Mouse (Mus musculus): ENCODE measurements at regions not wholly inside any gene's neighbourhood (a gene's known extent, or its start where the extent isn't known, plus 50 kb on each side); places are given as distances from the start of the nearest gene placed in this dataset.

DNA sequence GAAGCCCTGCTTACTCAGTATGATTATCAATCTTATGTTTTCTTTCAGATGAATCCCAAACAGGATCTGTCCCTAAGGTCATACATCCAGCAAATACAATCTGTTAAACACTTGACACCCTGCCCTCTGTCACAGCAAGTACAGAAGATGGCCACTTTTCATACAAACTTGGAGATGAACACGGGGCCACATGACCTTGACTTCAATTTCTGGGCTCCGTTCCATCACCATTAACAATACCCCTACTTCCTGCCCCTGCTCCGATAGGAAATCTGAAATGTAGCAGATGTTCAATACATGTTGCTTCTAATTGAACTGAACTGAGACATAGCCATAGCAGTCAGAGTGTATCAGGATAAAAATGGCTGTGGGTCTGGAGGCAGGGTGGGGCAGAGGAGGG, 294.2 kb downstream of the Pdcd6ip start:
- H3K36me3 ChIP-seq (ENCODE audit: poor library complexity, severe bottlenecking): no peaks in the 10 kb centered on the region
- H3K27me3 ChIP-seq: no peaks in the 10 kb centered on the region
- ATAC-seq: no peak
- H3K4me1 ChIP-seq: peaks cover 17% of the 10 kb centered on the region
- no peak overlapping the region for H3K9ac ChIP-seq
- no peak overlapping the region for H3K27ac ChIP-seq
- no peak overlapping the region for H3K4me3 ChIP-seq
- WGBS: 78% methylated on average over 3 of the region's 3 CpGs
- no peaks in the 10 kb centered on the region for H3K9me3 ChIP-seq (replicated peaks)
- H3K4me2 ChIP-seq: no peak overlapping the region

DNA sequence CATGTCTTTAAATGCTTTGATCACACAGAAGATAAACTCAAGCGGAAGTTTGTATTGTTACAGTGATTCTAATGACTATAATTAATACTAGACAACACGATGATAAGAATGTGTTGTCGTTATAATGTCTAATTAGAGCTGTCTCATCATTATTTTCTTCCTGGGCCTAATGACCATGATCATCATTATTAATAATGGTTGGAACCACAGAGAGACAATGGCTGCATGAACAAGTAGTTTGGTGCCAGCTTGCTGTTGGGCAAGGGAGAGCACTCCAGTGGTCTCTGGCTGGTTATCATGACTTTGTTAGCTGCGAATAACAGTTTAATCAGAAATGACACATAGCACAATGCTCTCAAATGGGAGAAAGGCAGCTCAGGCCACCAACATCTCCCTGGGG, 296.4 kb downstream of the Pdcd6ip start:
- Histone ChIP-seq H3K4me3 (no peak overlapping the region), H3K4me1 (peaks cover 16% of the 10 kb centered on the region), H3K4me2 (no peak overlapping the region), H3K27me3 (no peaks in the 10 kb centered on the region), H3K27ac (no peak overlapping the region), H3K9me3 (replicated peaks) (no peaks in the 10 kb centered on the region), H3K36me3 (ENCODE audit: poor library complexity, severe bottlenecking) (no peaks in the 10 kb centered on the region), H3K9ac (no peak overlapping the region)
- WGBS: 46% methylated on average over 4 of the region's 4 CpGs
- no peak for ATAC-seq

DNA sequence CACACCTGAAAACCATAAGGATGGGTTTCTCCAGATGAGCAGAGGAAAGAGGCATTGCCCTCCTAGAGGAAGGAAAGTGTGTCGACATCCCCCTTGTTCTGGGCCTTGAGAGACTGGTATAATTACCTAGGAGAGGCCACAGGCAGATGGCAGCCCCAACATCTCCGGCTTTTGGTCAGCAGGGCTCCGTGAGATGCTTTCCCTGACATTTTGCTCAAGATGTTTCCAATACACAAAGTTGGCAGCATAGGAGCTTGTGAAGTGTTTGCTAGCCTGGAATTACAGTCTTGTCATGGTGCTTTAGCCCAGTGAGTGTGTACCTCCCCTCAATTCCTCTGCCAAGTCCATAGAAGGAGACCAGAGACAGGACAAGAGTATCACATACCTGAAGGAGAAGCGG, 299.5 kb downstream of the Pdcd6ip start:
- H3K4me1 ChIP-seq: no peaks in the 10 kb centered on the region
- ATAC-seq: no peak
- 85% methylated on average over 4 of the region's 4 CpGs for WGBS
- no peaks in the 10 kb centered on the region for H3K27me3 ChIP-seq
- H3K36me3 ChIP-seq (ENCODE audit: poor library complexity, severe bottlenecking): no peaks in the 10 kb centered on the region
- H3K9ac ChIP-seq: no peak overlapping the region
- H3K9me3 ChIP-seq (replicated peaks): no peaks in the 10 kb centered on the region
- H3K27ac ChIP-seq: no peak overlapping the region
- H3K4me2 ChIP-seq: no peak overlapping the region
- no peak overlapping the region for H3K4me3 ChIP-seq

DNA sequence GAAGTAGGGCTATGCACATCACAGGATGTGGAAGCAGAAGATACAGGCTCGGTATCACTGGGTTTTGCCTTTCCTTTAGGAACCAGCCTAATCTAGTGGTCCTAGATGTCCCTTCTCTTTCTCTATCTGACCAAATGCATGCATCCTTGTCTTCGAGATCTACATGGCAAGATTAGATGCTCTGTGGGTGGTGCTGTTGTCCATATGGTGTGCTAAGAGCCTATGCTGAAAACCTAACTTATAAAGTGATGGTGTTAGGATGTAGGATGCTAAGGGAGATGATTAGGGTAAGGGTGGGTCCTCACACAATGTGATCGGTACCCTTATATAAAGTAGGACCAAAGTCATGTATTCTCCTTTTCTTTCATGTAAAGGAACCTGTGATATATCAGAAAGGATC, 313.7 kb downstream of the Pdcd6ip start:
- H3K36me3 ChIP-seq (ENCODE audit: poor library complexity, severe bottlenecking): no peaks in the 10 kb centered on the region
- 0 out of 2 replicates have a peak, but pooled peaks cover 5% of the 10 kb centered on the region for H3K9me3 ChIP-seq (replicated peaks)
- H3K4me2 ChIP-seq: no peak overlapping the region
- no peak overlapping the region for H3K4me3 ChIP-seq
- no peak overlapping the region for H3K27ac ChIP-seq
- H3K4me1 ChIP-seq: no peaks in the 10 kb centered on the region
- H3K9ac ChIP-seq: no peak overlapping the region
- no peak for ATAC-seq
- no peaks in the 10 kb centered on the region for H3K27me3 ChIP-seq
- 85% methylated on average over 3 of the region's 3 CpGs for WGBS

DNA sequence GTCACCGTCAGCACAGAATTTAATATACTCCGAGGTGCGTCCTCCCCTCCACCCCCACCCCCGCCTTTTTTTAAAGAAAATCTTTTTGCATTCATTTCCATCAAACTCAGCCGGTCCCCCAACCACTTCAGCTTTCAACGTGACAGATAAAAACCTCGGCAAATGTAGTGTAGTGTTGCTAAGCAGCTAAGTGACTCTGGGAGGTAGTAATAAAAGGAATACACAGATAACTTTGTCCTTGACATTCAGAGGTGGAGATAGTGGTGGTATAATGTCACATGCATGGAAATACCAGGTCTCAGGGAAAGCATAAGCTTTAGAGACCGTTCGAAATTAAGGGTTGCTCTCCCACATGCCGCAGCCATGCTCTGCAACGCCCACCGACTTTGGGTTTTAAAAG, 320.7 kb downstream of the Pdcd6ip start:
- Histone ChIP-seq H3K4me3 (no peak overlapping the region), H3K9ac (no peak overlapping the region), H3K9me3 (replicated peaks) (no peaks in the 10 kb centered on the region), H3K36me3 (ENCODE audit: poor library complexity, severe bottlenecking) (no peaks in the 10 kb centered on the region), H3K27ac (no peak overlapping the region), H3K27me3 (no peaks in the 10 kb centered on the region), H3K4me1 (no peaks in the 10 kb centered on the region), H3K4me2 (no peak overlapping the region)
- WGBS: 74% methylated on average over 12 of the region's 12 CpGs
- ATAC-seq: no peak

DNA sequence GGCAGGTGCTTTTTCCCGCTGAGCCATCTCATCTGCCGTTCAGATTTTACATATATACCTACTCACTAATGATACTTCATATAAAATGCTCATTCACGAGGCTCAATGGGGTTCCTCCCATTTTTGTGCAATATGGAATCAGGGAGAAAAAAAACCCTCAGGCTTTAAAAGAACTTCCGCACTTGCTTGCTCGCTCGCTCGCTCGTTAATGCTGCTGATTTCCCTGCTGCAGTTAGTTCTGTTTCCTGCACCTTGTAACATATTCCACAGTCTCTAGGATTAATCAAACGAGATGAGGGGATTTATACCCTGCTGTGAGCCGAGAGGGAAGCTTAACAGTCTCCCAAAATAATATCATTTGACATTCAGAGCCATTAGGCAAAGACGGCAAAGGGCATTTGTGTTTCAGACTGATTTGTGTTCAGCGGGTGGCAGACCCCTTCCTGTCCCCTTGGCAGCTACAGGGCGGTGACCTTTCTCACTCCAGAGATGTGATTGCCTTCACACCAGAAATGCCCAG, 326.4 kb downstream of the Pdcd6ip start:
- Histone ChIP-seq H3K4me1 (peaks cover 11% of the 10 kb centered on the region), H3K9ac (peak overlapping the region; percentile 17; the same call in 1 of the 2 replicates), H3K4me2 (peak overlapping the region; percentile 43), H3K27ac (0 out of 2 replicates have a peak overlapping the region, but pooled peaks have one; percentile 16), H3K9me3 (replicated peaks) (no peaks in the 10 kb centered on the region), H3K36me3 (ENCODE audit: poor library complexity, severe bottlenecking) (no peaks in the 10 kb centered on the region), H3K4me3 (peak overlapping the region; percentile 7; the same call in 1 of the 2 replicates), H3K27me3 (no peaks in the 10 kb centered on the region)
- 10% methylated on average over 13 of the region's 13 CpGs for WGBS
- no peak for ATAC-seq

DNA sequence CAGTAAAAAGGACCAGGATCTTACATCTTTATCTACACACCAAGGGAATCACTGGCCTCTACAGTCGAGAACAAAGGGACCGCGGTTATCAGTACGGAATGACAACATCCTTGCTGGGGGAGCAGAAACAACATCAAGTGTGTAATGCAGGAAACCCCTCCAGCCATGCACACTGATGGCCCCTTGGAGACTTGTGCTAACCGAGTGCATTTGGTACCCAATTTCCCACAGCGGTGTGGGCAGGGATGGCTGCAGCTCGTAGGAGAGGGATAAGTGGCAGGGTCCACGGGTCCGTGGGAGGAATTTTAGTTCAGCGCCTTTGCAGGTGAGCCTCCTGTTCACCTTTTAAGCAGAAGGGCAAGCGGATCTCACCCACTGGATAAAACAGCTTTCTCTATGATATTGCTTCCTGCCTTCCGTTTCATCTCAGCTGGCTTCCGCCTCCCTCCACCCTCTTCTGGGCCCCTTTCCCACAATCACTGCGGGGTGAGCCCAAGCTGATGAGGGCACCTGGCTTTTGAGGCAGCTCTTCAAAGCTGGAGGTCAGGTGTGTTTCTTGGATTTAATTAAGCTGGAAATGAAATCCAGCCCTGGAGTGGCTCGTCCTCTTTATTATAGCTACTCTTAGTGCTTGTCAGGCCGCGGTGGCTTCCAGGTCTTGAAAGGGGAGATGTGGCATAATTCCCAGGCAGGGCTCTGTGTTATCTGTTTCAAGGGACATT, 327.5 kb downstream of the Pdcd6ip start:
- H3K9ac ChIP-seq: no peak overlapping the region
- H3K4me1 ChIP-seq: peaks cover 11% of the 10 kb centered on the region
- no peak overlapping the region for H3K4me2 ChIP-seq
- H3K27ac ChIP-seq: peak overlapping the region; percentile 3; the same call in 1 of the 2 replicates
- H3K27me3 ChIP-seq: no peaks in the 10 kb centered on the region
- ATAC-seq: peak; percentile 56
- no peaks in the 10 kb centered on the region for H3K9me3 ChIP-seq (replicated peaks)
- WGBS: 66% methylated on average over 17 of the region's 17 CpGs
- H3K4me3 ChIP-seq: no peak overlapping the region
- no peaks in the 10 kb centered on the region for H3K36me3 ChIP-seq (ENCODE audit: poor library complexity, severe bottlenecking)

DNA sequence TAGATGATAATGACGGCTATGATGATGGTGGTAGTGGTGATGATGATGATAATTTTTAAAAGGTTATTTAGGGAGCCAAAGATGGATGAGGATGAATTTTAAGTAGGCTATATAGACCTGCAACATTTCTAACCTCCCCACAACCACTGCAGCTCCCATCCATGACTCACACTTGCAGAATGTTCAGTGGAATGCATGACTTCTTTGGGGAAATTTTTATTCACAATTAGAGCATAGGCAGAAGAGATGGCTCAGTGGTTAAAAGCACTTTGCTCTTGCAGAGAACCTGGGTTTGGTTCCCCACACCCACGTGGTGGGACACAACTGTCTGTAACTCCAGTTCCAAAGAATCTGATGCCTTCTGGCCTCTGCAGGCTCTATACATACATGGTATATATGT, 329.5 kb downstream of the Pdcd6ip start:
- WGBS: 91% methylated on average over 2 of the region's 2 CpGs
- H3K9ac ChIP-seq: no peak overlapping the region
- H3K27ac ChIP-seq: no peak overlapping the region
- H3K4me3 ChIP-seq: no peak overlapping the region
- no peaks in the 10 kb centered on the region for H3K9me3 ChIP-seq (replicated peaks)
- no peaks in the 10 kb centered on the region for H3K36me3 ChIP-seq (ENCODE audit: poor library complexity, severe bottlenecking)
- no peak overlapping the region for H3K4me2 ChIP-seq
- H3K4me1 ChIP-seq: peaks cover 11% of the 10 kb centered on the region
- no peaks in the 10 kb centered on the region for H3K27me3 ChIP-seq
- ATAC-seq: no peak

DNA sequence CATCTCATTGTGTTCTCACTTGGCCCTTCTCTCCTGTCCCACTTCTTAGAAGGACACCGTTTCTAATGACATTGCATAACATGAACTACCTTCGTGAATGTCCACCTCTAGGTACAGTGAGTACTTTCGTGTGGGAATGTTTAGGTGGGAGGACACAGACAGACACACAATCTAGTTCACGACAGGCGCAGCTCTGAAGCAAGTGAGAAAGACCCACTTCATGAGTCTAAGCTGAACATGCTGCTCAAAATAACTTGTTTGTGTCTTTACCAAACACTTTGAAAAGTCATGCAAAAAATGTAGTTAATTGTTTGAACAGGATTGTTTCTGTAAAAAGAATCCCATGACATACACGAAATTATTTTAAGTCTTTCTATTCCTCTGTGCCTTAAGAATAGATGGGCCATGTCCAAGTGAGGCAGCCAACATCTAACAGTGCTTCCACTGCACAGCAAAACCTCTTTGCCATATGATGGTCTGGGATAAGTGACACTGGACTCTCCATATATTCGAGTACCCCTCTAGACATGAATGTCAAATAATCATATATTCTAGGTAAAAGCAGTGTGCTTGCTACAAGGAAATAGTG, 336.2 kb downstream of the Pdcd6ip start:
- H3K9ac ChIP-seq: no peak overlapping the region
- no peak for ATAC-seq
- H3K36me3 ChIP-seq (ENCODE audit: poor library complexity, severe bottlenecking): no peaks in the 10 kb centered on the region
- H3K4me3 ChIP-seq: no peak overlapping the region
- WGBS: 89% methylated on average over 7 of the region's 7 CpGs
- H3K27ac ChIP-seq: no peak overlapping the region
- H3K4me1 ChIP-seq: no peaks in the 10 kb centered on the region
- no peak overlapping the region for H3K4me2 ChIP-seq
- no peaks in the 10 kb centered on the region for H3K9me3 ChIP-seq (replicated peaks)
- H3K27me3 ChIP-seq: no peaks in the 10 kb centered on the region

DNA sequence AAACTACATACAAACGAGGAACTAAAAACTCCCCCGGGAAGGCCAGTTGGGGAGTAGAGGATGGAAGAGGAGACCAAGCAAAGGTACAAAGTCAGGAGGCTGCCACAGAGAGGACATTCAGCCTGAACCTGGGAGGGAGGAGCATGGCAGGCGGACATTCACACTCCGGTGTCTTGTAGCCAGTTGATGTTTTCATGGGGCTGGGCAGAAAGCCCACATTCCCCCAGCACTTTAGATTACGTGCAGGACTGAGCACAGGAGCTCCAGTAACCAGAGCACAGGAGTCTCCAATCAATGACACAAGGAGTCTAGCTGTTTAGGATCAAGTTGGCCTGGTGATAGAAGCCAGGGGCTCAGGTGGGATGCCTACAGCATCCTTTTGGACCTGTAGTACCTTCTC, 360.1 kb downstream of the Pdcd6ip start:
- H3K4me3 ChIP-seq: no peak overlapping the region
- ATAC-seq: no peak
- H3K36me3 ChIP-seq (ENCODE audit: poor library complexity, severe bottlenecking): no peaks in the 10 kb centered on the region
- H3K9ac ChIP-seq: no peak overlapping the region
- no peaks in the 10 kb centered on the region for H3K27me3 ChIP-seq
- H3K27ac ChIP-seq: no peak overlapping the region
- no peaks in the 10 kb centered on the region for H3K9me3 ChIP-seq (replicated peaks)
- H3K4me2 ChIP-seq: no peak overlapping the region
- H3K4me1 ChIP-seq: peaks cover 6% of the 10 kb centered on the region; the same call in 1 of the 2 replicates
- 89% methylated on average over 5 of the region's 5 CpGs for WGBS

DNA sequence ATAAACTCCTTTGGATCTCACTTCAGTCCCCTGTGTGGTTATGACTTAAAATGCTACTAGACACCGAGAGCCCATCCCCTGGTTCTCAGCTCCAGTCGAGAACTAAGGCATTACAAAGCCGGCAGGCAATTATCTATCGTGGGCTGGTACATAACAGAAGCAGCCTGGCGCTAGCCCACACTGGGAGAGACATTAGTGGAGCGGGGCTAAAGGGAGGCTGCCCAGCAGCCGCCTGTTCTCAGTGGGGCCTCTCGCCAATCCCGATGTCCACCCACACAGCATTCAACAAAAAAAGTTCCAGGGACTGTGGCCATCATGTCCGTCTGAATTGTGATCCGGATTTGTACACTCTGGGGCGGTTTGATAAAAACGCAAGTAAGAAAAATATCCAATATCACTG, 361.5 kb downstream of the Pdcd6ip start:
- Histone ChIP-seq H3K4me1 (peaks cover 6% of the 10 kb centered on the region; the same call in 1 of the 2 replicates), H3K27ac (no peak overlapping the region), H3K9me3 (replicated peaks) (no peaks in the 10 kb centered on the region), H3K4me3 (no peak overlapping the region), H3K27me3 (no peaks in the 10 kb centered on the region), H3K4me2 (no peak overlapping the region), H3K9ac (no peak overlapping the region), H3K36me3 (ENCODE audit: poor library complexity, severe bottlenecking) (no peaks in the 10 kb centered on the region)
- ATAC-seq: no peak
- WGBS: 55% methylated on average over 13 of the region's 13 CpGs

DNA sequence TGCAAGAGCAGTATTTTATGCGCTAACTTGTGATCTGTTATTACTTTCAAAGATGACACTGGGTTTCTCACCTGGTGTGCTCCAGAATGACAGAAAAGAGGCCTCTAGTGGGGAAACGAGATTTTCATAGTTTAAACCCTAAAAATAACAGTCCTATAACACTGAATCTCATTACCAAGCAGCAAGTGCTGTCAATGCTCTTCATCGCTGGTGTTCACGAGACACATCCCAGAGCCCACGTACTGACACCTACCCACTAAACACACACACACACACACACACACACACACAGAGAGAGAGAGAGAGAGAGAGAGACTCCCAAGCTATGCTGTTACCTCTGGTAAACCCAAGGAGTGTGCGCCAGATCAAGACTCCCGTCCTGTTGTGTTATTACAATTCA, 365.9 kb downstream of the Pdcd6ip start:
- WGBS: 76% methylated on average over 7 of the region's 7 CpGs
- Histone ChIP-seq H3K9me3 (replicated peaks) (no peaks in the 10 kb centered on the region), H3K4me1 (peaks cover 6% of the 10 kb centered on the region; the same call in 1 of the 2 replicates), H3K4me3 (no peak overlapping the region), H3K4me2 (no peak overlapping the region), H3K36me3 (ENCODE audit: poor library complexity, severe bottlenecking) (no peaks in the 10 kb centered on the region), H3K9ac (no peak overlapping the region), H3K27me3 (no peaks in the 10 kb centered on the region), H3K27ac (no peak overlapping the region)
- no peak for ATAC-seq

All from forebrain, embryonic 13.5 days (tissue).